Comparison of ENCODE assay signal across 10 mouse cellular contexts in the genomic region with DNA sequence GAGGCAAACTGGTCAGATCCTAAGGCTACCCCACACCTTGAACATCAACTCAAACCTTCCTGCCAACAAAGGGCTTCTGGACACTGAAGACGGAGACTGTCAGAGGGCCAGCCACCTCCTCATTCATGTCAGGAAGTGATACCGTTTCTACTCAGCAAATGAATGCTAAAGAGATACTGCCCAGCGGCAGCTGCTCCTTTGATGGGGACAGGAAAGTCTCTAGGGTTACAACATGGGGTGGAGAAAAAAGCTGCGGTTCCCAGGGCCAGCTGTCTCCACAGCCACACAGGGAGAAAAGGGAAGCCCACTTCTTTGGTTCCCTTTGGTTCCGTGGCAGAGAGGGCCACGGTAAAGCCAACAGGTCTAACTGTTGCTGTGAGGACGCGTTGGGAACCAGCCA. TPM values are rescaled to one million over a fixed set of nuclear protein-coding genes. Genes with fewer than 3 reads are reported as not detected.
A peak's percentile ranks its signal among the peaks of the same experiment; 100 is the strongest.
DNase-seq lines count a peak whose midpoint lies in the region; ATAC-seq and TF ChIP-seq lines count a peak whose summit lies in the region.
"Had no signal": no experiment of that assay in that cellular context is flagged by ENCODE, and none has a peak within 500 bp of the region (broad histone marks: within the 10 kb centered on the region; RNA-seq: fewer than 3 reads in every experiment).

No protein-coding gene starts in this region.

- no peak for TF ChIP-seq CTCF in C2C12 (IDR thresholded peaks at IDR 0.05; ENCODE audit: control insufficient read depth, insufficient read depth, insufficient read length)

- no peaks in the 10 kb centered on the region for H3K79me3 ChIP-seq in C2C12 (ENCODE audit: low read depth)

- no peak overlapping the region for H3K9ac ChIP-seq in kidney, embryonic 15.5 days
- no peak overlapping the region for H3K9ac ChIP-seq in kidney, embryonic 14.5 days (ENCODE audit: low read depth, low read length)
- H3K9ac ChIP-seq in liver, embryonic 16.5 days (ENCODE audit: low read depth, low read length): no peak overlapping the region
- H3K9ac ChIP-seq in forebrain, embryonic 14.5 days (ENCODE audit: low read length): no peak overlapping the region
- H3K9ac ChIP-seq in hindbrain, embryonic 16.5 days (ENCODE audit: low read depth, low read length): no peak overlapping the region
- H3K9ac ChIP-seq: stomach, embryonic 15.5 days had no signal

- no peak for ATAC-seq in kidney, embryonic 15.5 days (replicated peaks; ENCODE audit: low FRiP score)
- no peak for ATAC-seq in kidney, embryonic 14.5 days (ENCODE audit: low FRiP score, low TSS enrichment)
- ATAC-seq in liver, embryonic 16.5 days (ENCODE audit: low read depth): no peak
- ATAC-seq in forebrain, embryonic 14.5 days: no peak
- ATAC-seq in hindbrain, embryonic 16.5 days: no peak

- 59% methylated on average over 8 of the region's 8 CpGs for WGBS in kidney, embryonic 15.5 days
- 65% methylated on average over 8 of the region's 8 CpGs for WGBS in kidney, embryonic 14.5 days
- 85% methylated on average over 8 of the region's 8 CpGs for WGBS in embryonic facial prominence, embryonic 10.5 days
- 73% methylated on average over 8 of the region's 8 CpGs for WGBS in liver, embryonic 16.5 days (ENCODE audit: insufficient replicate concordance)
- WGBS in forebrain, embryonic 14.5 days: 79% methylated on average over 8 of the region's 8 CpGs
- 75% methylated on average over 8 of the region's 8 CpGs for WGBS in hindbrain, embryonic 16.5 days

- DNase-seq in embryonic facial prominence, embryonic 10.5 days (ENCODE audit: low spot score): no peak
- no peak for DNase-seq in forebrain, embryonic 14.5 days (ENCODE audit: low spot score)
- DNase-seq: kidney, adult 18-20 months had no signal

- H3K4me2 ChIP-seq in kidney, embryonic 15.5 days: no peak overlapping the region
- H3K4me2 ChIP-seq in kidney, embryonic 14.5 days (replicated peaks; ENCODE audit: low read depth, low read length): no peak overlapping the region
- H3K4me2 ChIP-seq in liver, embryonic 16.5 days (ENCODE audit: low read depth, low read length): no peak overlapping the region
- H3K4me2 ChIP-seq in forebrain, embryonic 14.5 days (ENCODE audit: low read length): no peak overlapping the region
- no peak overlapping the region for H3K4me2 ChIP-seq in hindbrain, embryonic 16.5 days (ENCODE audit: low read length)
- H3K4me2 ChIP-seq: stomach, embryonic 15.5 days had no signal

- H3K9me3 ChIP-seq in kidney, embryonic 15.5 days (replicated peaks): no peaks in the 10 kb centered on the region
- no peaks in the 10 kb centered on the region for H3K9me3 ChIP-seq in kidney, embryonic 14.5 days (ENCODE audit: control insufficient read depth, low read length)
- H3K9me3 ChIP-seq in embryonic facial prominence, embryonic 10.5 days: no peaks in the 10 kb centered on the region
- no peaks in the 10 kb centered on the region for H3K9me3 ChIP-seq in liver, embryonic 16.5 days (replicated peaks; ENCODE audit: control insufficient read depth, low read length)
- H3K9me3 ChIP-seq in forebrain, embryonic 14.5 days (replicated peaks; ENCODE audit: control insufficient read depth, low read length): no peaks in the 10 kb centered on the region
- no peaks in the 10 kb centered on the region for H3K9me3 ChIP-seq in hindbrain, embryonic 16.5 days (ENCODE audit: control insufficient read depth, low read length)
- H3K9me3 ChIP-seq: stomach, embryonic 15.5 days had no signal

- no peaks in the 10 kb centered on the region for H3K79me2 ChIP-seq in C2C12 (ENCODE audit: control insufficient read depth, insufficient read depth)

- no peaks in the 10 kb centered on the region for H3K27me3 ChIP-seq in kidney, embryonic 15.5 days
- no peaks in the 10 kb centered on the region for H3K27me3 ChIP-seq in kidney, embryonic 14.5 days (ENCODE audit: control insufficient read depth, insufficient read depth, low read length)
- no peaks in the 10 kb centered on the region for H3K27me3 ChIP-seq in C2C12 (ENCODE audit: control insufficient read depth, insufficient read depth, insufficient read length)
- H3K27me3 ChIP-seq in embryonic facial prominence, embryonic 10.5 days (replicated peaks; ENCODE audit: low read depth, poor library complexity, severe bottlenecking): no peaks in the 10 kb centered on the region
- H3K27me3 ChIP-seq in liver, embryonic 16.5 days (ENCODE audit: control insufficient read depth, insufficient read depth, low read depth, low read length): no peaks in the 10 kb centered on the region
- H3K27me3 ChIP-seq in forebrain, embryonic 14.5 days (replicated peaks; ENCODE audit: control insufficient read depth, insufficient read depth, low read length): no peaks in the 10 kb centered on the region
- no peaks in the 10 kb centered on the region for H3K27me3 ChIP-seq in hindbrain, embryonic 16.5 days (replicated peaks; ENCODE audit: control insufficient read depth, insufficient read depth, low read length)
- H3K27me3 ChIP-seq: stomach, embryonic 15.5 days had no signal

- peaks cover 46% of the 10 kb centered on the region for H3K4me1 ChIP-seq in kidney, embryonic 15.5 days
- peaks cover 23% of the 10 kb centered on the region for H3K4me1 ChIP-seq in kidney, embryonic 14.5 days (ENCODE audit: control insufficient read depth, insufficient read depth, low read length)
- H3K4me1 ChIP-seq in embryonic facial prominence, embryonic 10.5 days: no peaks in the 10 kb centered on the region
- H3K4me1 ChIP-seq in liver, embryonic 16.5 days (ENCODE audit: control insufficient read depth, low read depth, low read length): peaks cover 9% of the 10 kb centered on the region
- H3K4me1 ChIP-seq in forebrain, embryonic 14.5 days (ENCODE audit: control insufficient read depth, insufficient read depth, low read length): 0 out of 2 replicates have a peak, but pooled peaks cover 4% of the 10 kb centered on the region
- H3K4me1 ChIP-seq in hindbrain, embryonic 16.5 days (ENCODE audit: control insufficient read depth, insufficient read depth, low read depth, low read length): peaks cover 9% of the 10 kb centered on the region

- peaks cover 80% of the 10 kb centered on the region for H3K36me3 ChIP-seq in kidney, embryonic 15.5 days
- H3K36me3 ChIP-seq in kidney, embryonic 14.5 days (ENCODE audit: control insufficient read depth, insufficient read depth, low read length): peaks cover 65% of the 10 kb centered on the region
- H3K36me3 ChIP-seq in C2C12 (ENCODE audit: control insufficient read depth, insufficient read depth): peaks cover 59% of the 10 kb centered on the region
- peaks cover 100% of the 10 kb centered on the region for H3K36me3 ChIP-seq in embryonic facial prominence, embryonic 10.5 days (replicated peaks)
- H3K36me3 ChIP-seq in liver, embryonic 16.5 days (ENCODE audit: control insufficient read depth, insufficient read depth): peaks cover 49% of the 10 kb centered on the region
- H3K36me3 ChIP-seq in forebrain, embryonic 14.5 days (ENCODE audit: control insufficient read depth, insufficient read depth, low read length): peaks cover 31% of the 10 kb centered on the region
- no peaks in the 10 kb centered on the region for H3K36me3 ChIP-seq in hindbrain, embryonic 16.5 days (ENCODE audit: control insufficient read depth, insufficient read depth, low read length)

- H3K4me3 ChIP-seq in kidney, embryonic 15.5 days (replicated peaks): no peak overlapping the region
- no peak overlapping the region for H3K4me3 ChIP-seq in kidney, embryonic 14.5 days (ENCODE audit: low read length)
- H3K4me3 ChIP-seq in C2C12 (ENCODE audit: insufficient read depth, poor library complexity, severe bottlenecking): no peak overlapping the region
- H3K4me3 ChIP-seq in embryonic facial prominence, embryonic 10.5 days: no peak overlapping the region
- no peak overlapping the region for H3K4me3 ChIP-seq in liver, embryonic 16.5 days (ENCODE audit: low read depth, low read length)
- H3K4me3 ChIP-seq in forebrain, embryonic 14.5 days (ENCODE audit: low read depth, low read length): no peak overlapping the region
- H3K4me3 ChIP-seq in hindbrain, embryonic 16.5 days (ENCODE audit: low read length): no peak overlapping the region
- H3K4me3 ChIP-seq: stomach, embryonic 15.5 days had no signal

- H3K27ac ChIP-seq in kidney, embryonic 15.5 days: peak overlapping the region; percentile 77; the same call in 1 of the 2 replicates
- H3K27ac ChIP-seq in kidney, embryonic 14.5 days (ENCODE audit: low read depth, low read length): no peak overlapping the region
- H3K27ac ChIP-seq in embryonic facial prominence, embryonic 10.5 days (replicated peaks): peak overlapping the region; percentile 14; the same call in 1 of the 2 replicates
- 0 out of 2 replicates have a peak overlapping the region, but pooled peaks have one; percentile 1 for H3K27ac ChIP-seq in liver, embryonic 16.5 days (ENCODE audit: low read length)
- no peak overlapping the region for H3K27ac ChIP-seq in forebrain, embryonic 14.5 days (ENCODE audit: low read depth, low read length)
- H3K27ac ChIP-seq in hindbrain, embryonic 16.5 days (ENCODE audit: low read depth, low read length): no peak overlapping the region

- no peak overlapping the region for H3ac ChIP-seq in C2C12 (ENCODE audit: control insufficient read depth, insufficient read length, low read depth)

RNA-seq across cellular contexts. Expression of a gene that starts 19.5 kb away (rescaled TPM):
- polyA plus RNA-seq in kidney, embryonic 15.5 days (2015; fragmentation: Nextera tagmentation; extraction: Ambion mirVana): 13.4 and 15.5 TPM in 2 replicates
- polyA plus RNA-seq in kidney, embryonic 14.5 days (2014; fragmentation: Nextera tagmentation; extraction: Ambion mirVana): 10.5 and 10.8 TPM in 2 replicates
- 3.6 TPM for polyA plus RNA-seq in C2C12 (2012; fragmentation: generic; extraction: Trizol)
- 1.5 and 2.2 TPM in 2 replicates for polyA plus RNA-seq in embryonic facial prominence, embryonic 10.5 days (2016; fragmentation: Nextera tagmentation; extraction: Ambion mirVana)
- polyA plus RNA-seq in liver, embryonic 16.5 days (2015; fragmentation: Nextera tagmentation; extraction: Ambion mirVana): 2.9 and 3.6 TPM in 2 replicates
- polyA plus RNA-seq in forebrain, embryonic 14.5 days (2014; fragmentation: Nextera tagmentation; extraction: Ambion mirVana): 7.9 and 9.6 TPM in 2 replicates
- 22.2 and 23.4 TPM in 2 replicates for polyA plus RNA-seq in hindbrain, embryonic 16.5 days (2015; fragmentation: Nextera tagmentation; extraction: Ambion mirVana)

RNA-seq across cellular contexts. Expression of a gene that starts 19.9 kb away (rescaled TPM):
- polyA plus RNA-seq in kidney, embryonic 15.5 days (2015; fragmentation: Nextera tagmentation; extraction: Ambion mirVana): 75.3 and 83.2 TPM in 2 replicates
- polyA plus RNA-seq in kidney, embryonic 14.5 days (2014; fragmentation: Nextera tagmentation; extraction: Ambion mirVana): 74.2 and 95.3 TPM in 2 replicates
- polyA plus RNA-seq in C2C12 (2012; fragmentation: generic; extraction: Trizol): 45.1 TPM
- polyA plus RNA-seq in embryonic facial prominence, embryonic 10.5 days (2016; fragmentation: Nextera tagmentation; extraction: Ambion mirVana): 119 and 120 TPM in 2 replicates
- 47.2 and 48.6 TPM in 2 replicates for polyA plus RNA-seq in liver, embryonic 16.5 days (2015; fragmentation: Nextera tagmentation; extraction: Ambion mirVana)
- 35.5 and 41.1 TPM in 2 replicates for polyA plus RNA-seq in forebrain, embryonic 14.5 days (2014; fragmentation: Nextera tagmentation; extraction: Ambion mirVana)
- 22.4 and 26.6 TPM in 2 replicates for polyA plus RNA-seq in hindbrain, embryonic 16.5 days (2015; fragmentation: Nextera tagmentation; extraction: Ambion mirVana)

RNA-seq across cellular contexts. Expression of a gene that starts 31.3 kb away (rescaled TPM):
- 166 and 178 TPM in 2 replicates for polyA plus RNA-seq in kidney, embryonic 15.5 days (2015; fragmentation: Nextera tagmentation; extraction: Ambion mirVana)
- 132 and 167 TPM in 2 replicates for polyA plus RNA-seq in kidney, embryonic 14.5 days (2014; fragmentation: Nextera tagmentation; extraction: Ambion mirVana)
- 69.3 TPM for polyA plus RNA-seq in C2C12 (2012; fragmentation: generic; extraction: Trizol)
- 231 and 251 TPM in 2 replicates for polyA plus RNA-seq in embryonic facial prominence, embryonic 10.5 days (2016; fragmentation: Nextera tagmentation; extraction: Ambion mirVana)
- 48.4 and 52.8 TPM in 2 replicates for polyA plus RNA-seq in liver, embryonic 16.5 days (2015; fragmentation: Nextera tagmentation; extraction: Ambion mirVana)
- polyA plus RNA-seq in forebrain, embryonic 14.5 days (2014; fragmentation: Nextera tagmentation; extraction: Ambion mirVana): 127 and 136 TPM in 2 replicates
- 94.0 and 117 TPM in 2 replicates for polyA plus RNA-seq in hindbrain, embryonic 16.5 days (2015; fragmentation: Nextera tagmentation; extraction: Ambion mirVana)

RNA-seq across cellular contexts. Expression of a gene that starts 41.8 kb away (rescaled TPM):
- not detected in 2 replicates for polyA plus RNA-seq in kidney, embryonic 15.5 days (2015; fragmentation: Nextera tagmentation; extraction: Ambion mirVana)
- polyA plus RNA-seq in kidney, embryonic 14.5 days (2014; fragmentation: Nextera tagmentation; extraction: Ambion mirVana): not detected in 2 replicates
- not detected for polyA plus RNA-seq in C2C12 (2012; fragmentation: generic; extraction: Trizol)
- not detected in 2 replicates for polyA plus RNA-seq in embryonic facial prominence, embryonic 10.5 days (2016; fragmentation: Nextera tagmentation; extraction: Ambion mirVana)
- 0.06 TPM in 2 replicates for polyA plus RNA-seq in liver, embryonic 16.5 days (2015; fragmentation: Nextera tagmentation; extraction: Ambion mirVana)
- not detected in 2 replicates for polyA plus RNA-seq in forebrain, embryonic 14.5 days (2014; fragmentation: Nextera tagmentation; extraction: Ambion mirVana)
- polyA plus RNA-seq in hindbrain, embryonic 16.5 days (2015; fragmentation: Nextera tagmentation; extraction: Ambion mirVana): not detected in 2 replicates
- polyA plus RNA-seq: neural tube, embryonic 14.5 days; stomach, embryonic 15.5 days had no signal

RNA-seq across cellular contexts. Expression of a gene that starts 50.2 kb away (rescaled TPM):
- polyA plus RNA-seq in kidney, embryonic 15.5 days (2015; fragmentation: Nextera tagmentation; extraction: Ambion mirVana): 4.2 and 4.7 TPM in 2 replicates
- polyA plus RNA-seq in kidney, embryonic 14.5 days (2014; fragmentation: Nextera tagmentation; extraction: Ambion mirVana): 2.9 and 4.0 TPM in 2 replicates
- 1.0 TPM for polyA plus RNA-seq in C2C12 (2012; fragmentation: generic; extraction: Trizol)
- 6.8 and 7.4 TPM in 2 replicates for polyA plus RNA-seq in embryonic facial prominence, embryonic 10.5 days (2016; fragmentation: Nextera tagmentation; extraction: Ambion mirVana)
- 2.3 and 2.6 TPM in 2 replicates for polyA plus RNA-seq in liver, embryonic 16.5 days (2015; fragmentation: Nextera tagmentation; extraction: Ambion mirVana)
- 7.0 and 7.1 TPM in 2 replicates for polyA plus RNA-seq in forebrain, embryonic 14.5 days (2014; fragmentation: Nextera tagmentation; extraction: Ambion mirVana)
- polyA plus RNA-seq in hindbrain, embryonic 16.5 days (2015; fragmentation: Nextera tagmentation; extraction: Ambion mirVana): 10.0 and 10.2 TPM in 2 replicates

Comparison
In these comparisons a context has a peak if more than half of its experiments do, and no peak if none do; other contexts are left out.
1. H3K27ac ChIP-seq: peak in kidney, embryonic 15.5 days (single experiment), embryonic facial prominence, embryonic 10.5 days (single experiment) and liver, embryonic 16.5 days (single experiment); none in kidney, embryonic 14.5 days (single experiment), forebrain, embryonic 14.5 days (single experiment) and hindbrain, embryonic 16.5 days (single experiment).